Mouse (Mus musculus): ENCODE measurements around the gene Mocs1.

The Mocs1 gene

DNA sequence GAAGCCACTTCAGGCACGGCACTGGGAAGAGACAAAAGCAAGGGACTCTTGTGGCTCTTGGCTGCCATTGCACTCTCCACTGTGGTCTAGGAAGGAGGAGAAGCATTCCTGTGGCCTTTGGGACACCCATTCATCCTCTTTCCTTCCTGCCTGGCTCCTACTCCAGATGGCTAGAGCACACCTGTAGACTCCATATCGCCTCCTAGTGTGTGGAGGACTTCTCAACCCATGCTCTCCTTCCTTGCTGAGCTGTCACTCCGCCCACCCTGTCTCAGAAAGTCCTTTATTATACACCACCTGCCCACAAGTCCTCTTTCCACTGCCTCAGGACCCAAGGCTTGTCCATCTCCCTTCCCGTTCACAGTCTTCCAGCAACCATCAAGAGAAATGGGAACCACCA lies 65.1 kb downstream of the Mocs1 start:
- DNase-seq = no peak

- no peak for DNase-seq
Measured at GRCm38 (mm10) chr17:49498169-49498568, 70.0 kb downstream of the Mocs1 start.

- no peak for DNase-seq
Measured at GRCm38 (mm10) chr17:49499635-49500034, 71.5 kb downstream of the Mocs1 start.

DNA sequence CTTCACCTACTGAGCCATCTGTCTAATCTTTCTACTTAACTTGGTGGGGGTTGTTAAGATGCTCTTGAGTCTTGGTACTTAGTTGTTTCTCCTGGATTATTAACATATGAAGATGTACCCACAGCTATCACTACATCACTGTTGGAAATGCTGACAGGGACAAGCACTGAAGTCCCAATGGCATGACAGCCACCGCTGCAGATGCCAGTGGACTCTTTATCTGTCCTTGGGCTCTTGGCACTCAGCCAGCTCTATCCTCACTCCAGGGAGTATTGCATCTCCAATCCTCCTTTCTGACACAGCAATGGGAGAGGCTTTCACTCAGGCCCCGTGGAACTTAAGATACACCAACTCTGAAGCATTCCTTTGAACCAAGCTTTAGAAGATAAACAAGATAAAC lies 72.1 kb downstream of the Mocs1 start:
- no peak for DNase-seq

GRCm38 (mm10) chr17:49503246-49503900 lies 75.2 kb downstream of the Mocs1 start:
- no peak for DNase-seq

Data from right cerebral cortex, postnatal 14 days (tissue).